Mouse (Mus musculus) kidney, postnatal 0 days (tissue): ENCODE data around the gene 4930562C15Rik. TPM values are rescaled to one million over a fixed set of nuclear protein-coding genes. Genes with fewer than 3 reads are reported as not detected.

ENCODE experiments used
- ATAC-seq: fragments of 200-750 bp; cut with Nextera tagmentation; replicated peaks from 2 replicates; pipeline ENCODE4 v1.8.0; 2017; ENCODE audit warnings: low read depth, moderate number of reproducible peaks, moderate TSS enrichment, moderate library complexity; ENCODE audit not compliant: low FRiP score
- DNase-seq: peaks from one replicate; pipeline ENCODE4 v3.0.0-alpha.2; 2016; ENCODE audit warnings: low spot score
- H3K27ac ChIP-seq: fragments of 300-500 bp; sonication (generic); 2 replicates; pipeline ENCODE4 v1.5.1; 2014; ENCODE audit warnings: mild to moderate bottlenecking
- H3K27me3 ChIP-seq: fragments of 300-500 bp; sonication (generic); 2 replicates; pipeline ENCODE4 v1.6.1; 2014; ENCODE audit warnings: low read length, mixed read lengths; ENCODE audit not compliant: insufficient read depth
- H3K36me3 ChIP-seq: fragments of 300-500 bp; sonication (generic); 2 replicates; pipeline ENCODE4 v1.6.1; 2014; ENCODE audit warnings: low read length, mixed read lengths; ENCODE audit not compliant: insufficient read depth
- H3K4me1 ChIP-seq: fragments of 300-500 bp; sonication (generic); replicated peaks from 2 replicates; pipeline ENCODE4 v1.6.1; 2014; ENCODE audit warnings: antibody characterized with exemption, low read length, mixed read lengths; ENCODE audit not compliant: insufficient read depth
- H3K4me2 ChIP-seq: fragments of 300-500 bp; sonication (generic); 2 replicates; pipeline ENCODE4 v1.6.1; 2014; ENCODE audit warnings: mild to moderate bottlenecking, low read length, moderate library complexity, mixed read lengths
- H3K4me3 ChIP-seq: fragments of 300-500 bp; sonication (generic); replicated peaks from 2 replicates; pipeline ENCODE4 v1.5.1; 2014; ENCODE audit warnings: low read depth, low read length
- H3K9ac ChIP-seq: fragments of 300-500 bp; sonication (generic); 2 replicates; pipeline ENCODE4 v1.6.1; 2014; ENCODE audit warnings: low read depth, low read length
- H3K9me3 ChIP-seq: fragments of 300-500 bp; sonication (generic); replicated peaks from 2 replicates; pipeline ENCODE4 v1.6.1; 2016; ENCODE audit warnings: low read length, inconsistent platforms, mixed read lengths
- CTCF ChIP-seq: IDR thresholded peaks from 2 replicates; pipeline ENCODE4 v1.5.1; 2016; ENCODE audit warnings: antibody characterized with exemption, low read depth, mild to moderate bottlenecking, moderate library complexity
- WGBS: fragments of 180-500 bp; shearing (Covaris S2); extraction: QIAGEN DNeasy Blood & Tissue Kit; methylation state at CpG from one replicate; pipeline ENCODE4 v1.1.7; 2014; 5-methylcytosine and 5-hydroxymethylcytosine counted together
- polyA plus RNA-seq: library from polyadenylated mRNA; unstranded; fragments of >200 nt; fragmentation: Nextera tagmentation; extraction: Ambion mirVana; gene quantifications from 2 replicates; pipeline ENCODE4 v1.2.1, GENCODE M21; 2015

4930562C15Rik gene
- polyA plus RNA-seq, 1 experiment from 2014 or later = 0.14 TPM

DNA sequence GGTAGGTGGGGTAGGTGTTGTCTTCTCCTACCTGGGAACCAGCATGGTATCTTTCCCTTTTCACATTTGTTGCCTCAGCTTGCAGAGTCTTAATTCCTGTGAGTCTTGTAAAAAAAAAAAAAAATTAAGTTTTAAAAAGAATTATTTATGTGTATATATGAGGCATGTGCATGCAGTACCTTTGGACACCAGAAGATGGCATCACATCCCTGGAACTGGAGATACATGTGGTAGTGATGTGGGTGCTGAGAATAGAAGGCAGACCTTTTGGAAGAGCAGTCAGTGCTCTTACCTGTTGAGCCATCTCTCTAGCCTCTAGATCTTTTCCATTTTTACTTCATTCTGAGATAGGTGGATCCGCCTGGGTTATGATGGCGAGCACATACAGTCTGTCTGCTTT lies 74.5 kb downstream of the 4930562C15Rik start:
- peaks cover 31% of the 10 kb centered on the region for H3K36me3 ChIP-seq
- no peak for ATAC-seq

GRCm38 (mm10) chr16:4910758-4911157 lies 75.5 kb downstream of the 4930562C15Rik start:
- no peak for ATAC-seq
- Histone ChIP-seq H3K9me3 (no peaks in the 10 kb centered on the region), H3K4me2 (no peak overlapping the region), H3K36me3 (peaks cover 37% of the 10 kb centered on the region), H3K27ac (no peak overlapping the region), H3K4me1 (no peaks in the 10 kb centered on the region; the same call in 1 of the 2 replicates), H3K4me3 (no peak overlapping the region), H3K9ac (no peak overlapping the region), H3K27me3 (no peaks in the 10 kb centered on the region)
- TF ChIP-seq CTCF = no peak
- DNase-seq = no peak
- 93% methylated on average over 8 of the region's 8 CpGs for WGBS

More for the DNA sequence above, 74.5 kb downstream of the 4930562C15Rik start:
- no peak for DNase-seq
- no peak overlapping the region for H3K9ac ChIP-seq
- H3K27me3 ChIP-seq = no peaks in the 10 kb centered on the region
- H3K27ac ChIP-seq = no peak overlapping the region
- TF ChIP-seq CTCF = peak; percentile 57; the same call in 1 of the 2 replicates
- no peaks in the 10 kb centered on the region for H3K9me3 ChIP-seq
- no peaks in the 10 kb centered on the region; the same call in 1 of the 2 replicates for H3K4me1 ChIP-seq
- WGBS = 98% methylated on average over 2 of the region's 2 CpGs
- no peak overlapping the region for H3K4me2 ChIP-seq
- no peak overlapping the region for H3K4me3 ChIP-seq

DNA sequence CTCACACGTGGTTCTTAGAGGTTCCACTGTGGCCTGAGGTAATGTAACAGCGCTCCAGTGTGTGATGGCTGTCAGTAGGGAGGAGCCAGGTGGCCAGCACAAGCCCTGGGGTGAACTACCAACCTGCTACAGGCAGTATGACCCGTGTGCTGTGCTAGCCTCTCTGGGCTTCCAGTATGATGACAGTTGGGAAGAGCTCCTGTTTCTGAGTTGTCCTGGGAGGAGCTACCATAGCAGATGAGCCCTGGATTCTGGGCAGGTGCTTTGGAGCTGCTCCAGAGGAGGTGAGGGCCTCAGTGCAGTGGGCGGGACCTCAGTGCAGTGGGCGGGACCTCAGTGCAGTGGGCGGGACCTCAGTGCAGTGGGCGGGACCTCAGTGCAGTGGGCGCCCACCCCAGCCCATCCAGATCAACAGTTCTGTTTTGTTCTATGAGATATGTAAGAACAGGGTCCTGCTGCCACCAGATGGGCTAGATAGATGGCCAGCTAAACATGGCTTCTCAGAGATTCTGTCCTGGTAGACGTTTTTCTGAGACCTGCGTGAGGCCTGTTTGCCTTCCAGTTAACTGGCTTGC lies 76.9 kb downstream of the 4930562C15Rik start:
- no peak for ATAC-seq

GRCm38 (mm10) chr16:4912907-4913782 lies 77.9 kb downstream of the 4930562C15Rik start:
- Histone ChIP-seq H3K4me1 (no peaks in the 10 kb centered on the region; the same call in 1 of the 2 replicates), H3K4me2 (peak overlapping the region; percentile 30; the same call in 1 of the 2 replicates), H3K4me3 (no peak overlapping the region), H3K9ac (no peak overlapping the region), H3K36me3 (peaks cover 38% of the 10 kb centered on the region), H3K27me3 (no peaks in the 10 kb centered on the region), H3K27ac (peak overlapping the region; percentile 88), H3K9me3 (no peaks in the 10 kb centered on the region)
- no peak; the same call in 1 of the 2 replicates for TF ChIP-seq CTCF
- ATAC-seq (peak; percentile 62), DNase-seq (peak; percentile 76)
- 46% methylated on average over 11 of the region's 11 CpGs for WGBS

More for the DNA sequence above, 76.9 kb downstream of the 4930562C15Rik start:
- no peak overlapping the region for H3K4me2 ChIP-seq
- DNase-seq = no peak
- H3K4me1 ChIP-seq = no peaks in the 10 kb centered on the region; the same call in 1 of the 2 replicates
- TF ChIP-seq CTCF = no peak
- no peak overlapping the region for H3K9ac ChIP-seq
- WGBS = 81% methylated on average over 10 of the region's 10 CpGs
- H3K27me3 ChIP-seq = no peaks in the 10 kb centered on the region
- H3K36me3 ChIP-seq = peaks cover 41% of the 10 kb centered on the region
- H3K9me3 ChIP-seq = no peaks in the 10 kb centered on the region
- peak overlapping the region; percentile 88; the same call in 1 of the 2 replicates for H3K27ac ChIP-seq
- no peak overlapping the region for H3K4me3 ChIP-seq

DNA sequence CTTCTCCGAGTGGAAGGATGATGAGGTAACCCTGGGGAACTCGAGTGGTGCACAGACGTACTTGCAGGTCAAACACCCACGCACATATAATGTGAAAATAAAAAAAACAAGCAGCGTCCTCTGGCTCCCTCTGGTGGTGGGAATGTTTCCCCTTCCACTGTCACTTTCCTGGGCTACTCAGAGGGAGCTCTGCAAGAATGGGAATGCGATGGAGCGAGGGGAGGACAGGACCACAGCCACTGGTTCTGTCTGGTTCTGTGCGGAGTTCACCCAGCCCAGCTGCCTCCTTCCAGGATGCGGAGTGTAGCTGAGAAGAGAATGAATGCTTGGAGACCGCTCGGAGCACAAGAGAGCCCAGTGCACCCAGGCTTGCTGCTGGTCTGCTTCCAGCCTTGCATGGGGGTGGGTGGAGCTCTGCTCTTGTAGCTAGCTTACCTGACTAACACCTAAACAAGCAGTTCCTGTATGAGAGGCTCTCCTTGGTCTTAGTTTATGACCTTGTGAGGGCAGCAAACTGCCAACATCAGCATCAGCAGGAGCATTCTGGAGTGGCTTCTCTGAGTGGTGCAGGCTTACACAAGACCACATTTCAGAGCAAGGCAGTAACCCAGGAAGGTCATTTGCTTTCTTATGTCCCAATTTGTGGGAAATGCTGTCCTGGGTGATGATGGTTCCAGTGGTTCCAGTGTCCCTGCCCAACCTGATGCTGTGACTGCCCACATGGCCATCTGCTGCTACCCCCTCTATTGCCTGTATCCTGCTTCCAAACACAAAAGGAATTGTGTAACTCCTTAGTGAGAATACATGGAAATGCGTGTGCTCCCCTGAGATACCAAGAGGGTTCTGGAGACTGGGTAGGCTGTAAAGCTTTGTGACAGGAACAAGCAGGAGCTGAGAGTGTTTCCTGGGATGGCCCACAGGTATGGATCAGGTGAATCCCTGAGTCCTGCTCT lies 78.8 kb downstream of the 4930562C15Rik start:
- Histone ChIP-seq H3K4me2 (peak overlapping the region; percentile 30; the same call in 1 of the 2 replicates), H3K27ac (peak overlapping the region; percentile 88), H3K27me3 (no peaks in the 10 kb centered on the region), H3K9me3 (no peaks in the 10 kb centered on the region), H3K36me3 (peaks cover 39% of the 10 kb centered on the region), H3K4me3 (no peak overlapping the region), H3K4me1 (no peaks in the 10 kb centered on the region; the same call in 1 of the 2 replicates), H3K9ac (no peak overlapping the region)
- ATAC-seq (peak; percentile 85), DNase-seq (peak; percentile 92)
- TF ChIP-seq CTCF = peak; percentile 97
- WGBS = 29% methylated on average over 12 of the region's 12 CpGs
